Mouse (Mus musculus) MEL (cell line): Measurements from ENCODE around the gene Vash1.

Experiments used
- BHLHE40 ChIP-seq: IDR thresholded peaks from 2 replicates; pipeline ENCODE4 v1.6.1; 2012; ENCODE audit warnings: low read depth, mild to moderate bottlenecking, inconsistent platforms, low read length, improper control_type of control experiment, borderline replicate concordance
- MXI1 ChIP-seq: IDR thresholded peaks from 2 replicates; pipeline ENCODE4 v1.6.1; 2011; ENCODE audit warnings: mild to moderate bottlenecking, low read depth, low read length, improper control_type of control experiment
- TAL1 ChIP-seq: IDR thresholded peaks from 2 replicates; pipeline ENCODE4 v1.6.1; 2012; ENCODE audit warnings: mild to moderate bottlenecking, inconsistent platforms, low read length, moderate library complexity, mixed read lengths
- UBTF ChIP-seq: IDR thresholded peaks from 2 replicates; pipeline ENCODE4 v1.6.1; 2012; ENCODE audit warnings: low read depth, mild to moderate bottlenecking, inconsistent platforms, low read length, improper control_type of control experiment, moderate library complexity, borderline replicate concordance; ENCODE audit not compliant: insufficient read depth

DNA sequence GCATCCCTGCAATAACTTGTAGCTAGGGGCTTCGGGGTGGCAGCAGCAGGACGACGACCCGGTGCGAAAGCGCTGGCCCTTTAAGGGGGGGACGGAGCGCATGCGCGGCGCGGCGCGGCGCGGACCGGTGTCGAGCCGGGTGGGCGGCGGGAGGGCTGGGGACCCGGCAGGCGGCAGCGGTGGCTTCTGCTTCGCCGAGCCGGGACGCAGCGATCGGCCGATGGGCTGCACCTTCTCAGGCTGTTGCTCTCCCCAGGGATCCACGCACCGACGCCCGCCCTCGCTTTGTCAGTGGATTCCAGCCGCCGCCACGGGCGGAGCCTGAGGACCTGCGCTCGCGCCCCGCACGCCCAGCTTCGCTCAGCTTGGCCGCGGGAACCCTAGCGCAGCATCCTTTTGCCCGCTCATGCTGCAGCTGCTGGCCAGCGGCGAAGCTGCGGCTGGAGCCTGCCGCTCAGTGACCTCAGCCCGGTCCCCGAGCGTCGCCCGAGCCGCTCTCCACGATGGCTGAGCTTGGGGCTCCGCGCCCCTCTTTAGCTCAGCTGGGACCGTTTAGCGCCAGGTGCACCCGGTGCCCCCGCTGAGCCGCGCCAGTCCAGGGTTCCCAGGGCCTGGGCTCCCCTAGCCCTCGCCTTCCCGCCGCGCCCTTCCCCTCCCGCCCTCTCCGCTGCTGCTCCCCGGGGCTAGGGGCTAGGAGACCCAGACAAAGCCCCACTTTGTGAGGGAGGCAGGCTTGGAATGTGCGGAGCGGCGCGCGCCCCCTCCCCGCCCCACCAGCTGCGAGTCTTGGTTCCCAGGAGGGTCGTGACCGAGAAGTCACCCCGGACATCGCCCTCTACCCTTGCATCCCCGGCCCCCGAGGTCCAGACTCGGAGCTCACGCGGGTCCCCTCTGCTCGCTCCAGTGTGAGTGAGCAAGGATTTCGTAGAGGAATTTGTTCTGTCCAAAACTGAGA is at the start of gene Vash1:
- TF ChIP-seq UBTF = no peak
- no peak for TF ChIP-seq MXI1
- TF ChIP-seq BHLHE40 = no peak
- TF ChIP-seq TAL1 = no peak
